Mouse (Mus musculus) gastrocnemius, postnatal 4 days (tissue): Measurements from ENCODE around the gene Psma7. TPM values are rescaled to one million over a fixed set of nuclear protein-coding genes. Genes with fewer than 3 reads are reported as not detected.

Experiments
- DNase-seq, 2 experiments: peaks; one replicate each; pipeline ENCODE4 v3.0.0; 2021 to 2022; ENCODE audit warnings: low spot score in 2 of 2, mixed read lengths in 2 of 2
- total RNA-seq, 2 experiments: library from RNA; stranded (reverse); gene quantifications; 2 replicates each; pipeline ENCODE4 v1.2.3; 2021

Gene Psma7
- total RNA-seq, 2 experiments from 2014 or later: 201 TPM

DNA sequence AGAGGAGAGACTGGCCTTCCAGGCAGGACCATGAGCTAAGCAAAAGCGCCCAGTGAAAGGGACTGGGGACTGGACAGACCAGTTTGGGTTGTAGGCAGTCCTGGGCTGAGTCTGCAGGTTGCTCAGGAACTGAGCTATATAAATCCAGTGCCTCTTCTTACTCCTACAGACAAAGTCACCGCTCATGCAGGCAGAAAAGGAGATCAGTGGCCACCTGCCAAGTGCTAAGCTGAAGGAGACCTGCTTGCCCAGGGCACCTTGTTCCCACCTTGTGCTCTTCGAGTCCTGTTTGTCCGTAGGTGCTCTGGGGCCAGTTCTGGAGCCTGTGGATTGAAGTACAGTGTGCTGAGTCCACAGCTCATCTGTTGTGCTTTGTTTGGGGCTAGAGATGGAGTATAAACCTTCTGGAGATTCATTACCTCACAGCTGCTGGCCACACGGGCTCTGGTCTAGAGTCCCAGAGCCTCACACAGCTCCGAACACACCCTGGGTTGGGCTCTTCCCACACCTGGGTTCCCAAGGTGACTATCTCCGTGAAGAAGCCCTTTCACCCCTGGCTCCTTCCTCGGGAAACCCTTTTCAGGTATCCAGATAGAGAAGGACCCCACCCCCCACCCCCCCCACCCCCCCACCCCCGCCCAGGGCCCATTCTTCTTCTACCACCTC, 35.7 kb downstream of the Psma7 start:
- no peak for DNase-seq

DNA sequence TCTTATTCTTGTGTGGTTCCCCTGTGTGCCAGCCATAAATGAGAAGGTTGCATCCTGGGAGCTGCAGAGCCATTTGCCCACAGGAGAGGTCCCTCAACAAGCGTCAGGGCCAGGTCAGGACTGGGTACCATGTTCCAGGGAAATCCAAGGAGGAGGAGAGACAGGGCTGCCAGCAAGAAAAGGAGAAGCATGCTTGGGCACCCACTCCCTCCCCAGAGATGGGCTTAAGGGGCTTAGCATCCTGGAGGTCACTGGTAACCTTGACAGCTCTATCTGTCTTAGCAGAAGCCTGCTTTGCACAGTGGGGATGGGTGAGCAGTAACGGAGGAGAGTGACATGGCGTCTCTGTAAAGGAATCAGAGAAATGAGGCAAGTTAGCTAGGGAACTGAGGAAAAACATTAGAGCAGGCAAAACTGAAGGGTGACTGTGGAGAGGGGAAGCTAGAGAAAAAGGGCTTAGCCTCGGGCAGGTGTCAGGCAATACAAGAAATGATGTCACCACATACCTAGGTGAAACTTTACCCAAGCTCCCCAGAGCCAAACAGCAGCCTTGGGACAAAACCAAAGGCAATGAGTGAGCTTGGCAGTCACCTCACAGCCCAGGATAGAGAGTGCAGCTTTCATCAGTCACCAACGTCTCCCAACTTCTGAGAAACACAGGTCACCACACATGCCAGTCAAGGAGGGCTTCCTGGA, 36.4 kb downstream of the Psma7 start:
- DNase-seq: no peak

DNA sequence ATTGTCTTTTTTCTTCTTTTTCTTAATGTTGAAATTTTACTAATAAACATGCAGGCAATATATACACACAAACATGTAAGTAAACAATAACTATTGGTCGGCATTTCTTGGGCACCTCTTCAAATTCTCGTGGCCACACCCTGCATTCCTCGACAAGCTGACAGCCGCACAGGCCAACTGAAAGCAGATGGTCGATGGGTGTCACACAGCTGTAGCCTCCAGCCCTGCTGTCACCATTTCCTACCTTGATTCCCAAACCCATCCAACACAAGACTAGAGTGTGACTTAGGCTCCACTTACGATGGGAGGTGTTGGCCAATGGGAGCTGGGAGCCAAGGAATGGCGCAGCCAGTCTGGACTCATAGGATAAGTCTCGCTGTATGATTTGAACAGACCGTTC, 40.6 kb downstream of the Psma7 start:
- no peak for DNase-seq

DNA sequence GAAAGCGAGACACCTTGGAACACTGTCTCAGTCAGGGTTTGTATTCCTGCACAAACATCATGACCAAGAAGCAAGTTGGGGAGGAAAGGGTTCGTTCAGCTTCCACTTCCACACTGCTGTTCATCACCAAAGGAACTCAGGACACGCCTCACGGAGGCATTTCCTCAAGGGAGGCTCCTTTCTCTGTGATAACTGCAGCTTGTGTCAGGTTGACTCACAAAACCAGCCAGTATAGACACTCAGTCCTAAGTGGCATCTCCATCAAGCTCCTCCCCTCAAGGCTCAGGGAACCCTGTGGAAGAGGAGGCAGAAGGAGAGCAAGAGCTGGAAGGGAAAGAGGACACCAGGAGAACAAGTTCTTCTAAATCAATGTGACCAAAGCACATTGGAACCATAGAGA, 43.8 kb downstream of the Psma7 start:
- no peak for DNase-seq

DNA sequence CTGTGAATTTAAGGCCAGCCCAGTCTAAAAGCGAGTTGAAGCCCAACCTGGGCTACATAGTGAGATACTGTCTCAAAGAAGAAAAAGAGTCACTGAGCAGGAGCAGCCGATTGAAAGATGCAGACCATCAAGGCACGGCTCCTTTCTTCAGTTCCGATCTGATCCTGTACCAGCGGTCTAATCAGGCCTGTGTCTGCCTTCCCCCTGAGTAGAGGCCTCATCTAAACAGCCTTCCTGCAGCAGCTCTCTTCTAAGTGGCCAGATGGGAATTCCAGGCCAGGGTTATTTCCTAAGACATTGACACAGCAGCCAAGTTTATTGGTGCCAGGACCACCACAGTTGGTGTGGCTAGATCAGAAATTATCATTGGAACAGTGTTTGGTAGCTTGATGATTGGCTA, 49.2 kb downstream of the Psma7 start:
- no peak for DNase-seq

DNA sequence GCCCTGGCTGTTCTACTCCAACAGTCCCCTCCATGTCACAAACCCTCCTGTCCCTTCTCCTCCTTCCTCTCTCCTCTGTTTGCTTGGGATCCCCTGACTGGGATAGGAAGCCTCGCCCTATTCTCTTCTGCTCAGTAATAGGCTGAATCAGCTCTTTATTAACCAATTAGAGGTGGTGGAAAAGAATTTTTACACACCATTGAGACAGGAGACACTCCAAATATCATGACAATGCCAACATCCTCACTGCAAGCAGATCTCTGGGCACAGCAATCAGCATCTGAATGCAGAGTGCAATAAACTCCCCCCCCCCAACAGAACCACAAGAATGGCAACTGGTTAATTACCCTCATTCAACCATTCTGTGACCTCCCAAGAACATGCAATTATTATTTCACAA, 53.1 kb downstream of the Psma7 start:
- DNase-seq: no peak

DNA sequence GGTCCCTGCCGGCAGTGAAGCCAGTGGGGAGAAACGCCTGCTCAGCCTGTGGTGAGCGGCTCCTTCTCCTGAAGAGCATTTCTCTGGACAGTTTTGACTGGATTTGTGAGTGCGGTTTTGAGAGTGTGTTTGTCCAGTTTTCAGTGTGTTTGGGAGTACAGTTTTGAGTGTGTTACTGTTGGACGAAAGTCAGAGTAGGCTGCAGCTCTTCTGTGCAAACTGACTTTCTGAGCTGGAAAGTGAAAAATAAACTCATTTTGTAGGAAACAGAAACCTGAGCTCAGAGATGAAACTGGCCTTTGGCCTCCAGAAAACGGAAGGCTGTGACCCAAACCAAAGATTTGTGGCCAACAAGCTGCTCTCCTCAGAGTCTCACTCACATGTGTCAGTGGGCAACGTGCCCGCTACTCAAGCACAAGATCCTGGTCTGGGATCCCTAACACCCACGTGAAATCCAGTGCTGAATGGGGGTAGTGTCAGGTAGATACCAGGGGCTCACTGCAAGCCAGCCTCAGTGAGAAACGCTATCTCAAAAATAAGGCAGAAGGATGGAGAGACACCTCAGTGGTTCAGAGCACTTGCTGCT, 55.7 kb downstream of the Psma7 start:
- no peak for DNase-seq

Other genes with a start within 250 kb of the Psma7 start
- gene Taf4, start 65.8 kb downstream of the Psma7 start, total RNA-seq: 10 to 100 TPM; 14.1 to 15.7 TPM
- gene Lsm14b, start 17.4 kb downstream of the Psma7 start, total RNA-seq: 10 to 100 TPM; 48.3 to 50.8 TPM
- 1 to 10 TPM; 3.7 to 4.3 TPM for gene Ss18l1, start 76 bp upstream of the Psma7 start, total RNA-seq
- 10 to 100 TPM; 13.4 to 15.0 TPM for gene Mtg2, start 28.2 kb upstream of the Psma7 start, total RNA-seq
- gene Hrh3, start 62.1 kb upstream of the Psma7 start, total RNA-seq: under 1 TPM; 0.10 to 0.34 TPM
- gene Osbpl2, start 76.9 kb upstream of the Psma7 start, total RNA-seq: 10 to 100 TPM; 27.7 to 32.1 TPM
- 100 to 1,000 TPM; 113 to 131 TPM for gene Adrm1, start 129.1 kb upstream of the Psma7 start, total RNA-seq
- gene Lama5, start 183.4 kb upstream of the Psma7 start, total RNA-seq: 10 to 100 TPM; 32.3 to 42.7 TPM
- gene Rps21, start 214.9 kb upstream of the Psma7 start, total RNA-seq: 100 to 1,000 TPM; 786 to 791 TPM
- gene Cables2, start 231.1 kb upstream of the Psma7 start, total RNA-seq: 10 to 100 TPM; 13.4 to 14.6 TPM
- not detected for gene Rbbp8nl, start 247.4 kb upstream of the Psma7 start, total RNA-seq